Mouse (Mus musculus) embryonic facial prominence, embryonic 11.5 days (tissue): ENCODE measurements around the gene Pin1. TPM values are rescaled to one million over a fixed set of nuclear protein-coding genes. Genes with fewer than 3 reads are reported as not detected.
A peak's percentile ranks its signal among the peaks of the same experiment; 100 is the strongest.
"Not testable (repeated sequence)": the region's sequence is repeated elsewhere in the genome, so short reads cannot be mapped to it uniquely, and the experiment has no call there.

ENCODE experiments used
- ATAC-seq: fragments of 200-750 bp; cut with Nextera tagmentation; replicated peaks from 2 replicates; pipeline ENCODE4 v1.8.0; 2017; ENCODE audit warnings: low read depth; ENCODE audit not compliant: insufficient number of reproducible peaks, low FRiP score, low TSS enrichment
- DNase-seq: peaks from one replicate; pipeline ENCODE4 v3.0.0-alpha.2; 2015; ENCODE audit warnings: low spot score
- H3K27ac ChIP-seq: fragments of 300-500 bp; sonication (generic); replicated peaks from 2 replicates; pipeline ENCODE4 v1.5.1; 2014; ENCODE audit warnings: mild to moderate bottlenecking, low read depth, low read length, control low read depth
- H3K27me3 ChIP-seq: fragments of 300-500 bp; sonication (generic); 2 replicates; pipeline ENCODE4 v1.6.1; 2014; ENCODE audit warnings: mild to moderate bottlenecking, low read length, moderate library complexity, mixed read lengths; ENCODE audit not compliant: control insufficient read depth, insufficient read depth
- H3K36me3 ChIP-seq: fragments of 300-500 bp; sonication (generic); replicated peaks from 2 replicates; pipeline ENCODE4 v1.6.1; 2014; ENCODE audit warnings: low read depth, mild to moderate bottlenecking, low read length, moderate library complexity, mixed read lengths; ENCODE audit not compliant: control insufficient read depth, insufficient read depth
- H3K4me1 ChIP-seq: fragments of 300-500 bp; sonication (generic); 2 replicates; pipeline ENCODE4 v1.6.1; 2014; ENCODE audit warnings: low read length, mixed read lengths; ENCODE audit not compliant: control insufficient read depth, insufficient read depth
- H3K4me2 ChIP-seq: fragments of 300-500 bp; sonication (generic); 2 replicates; pipeline ENCODE4 v1.6.1; 2014; ENCODE audit warnings: low read depth, mild to moderate bottlenecking, control low read depth, low read length, moderate library complexity
- H3K4me3 ChIP-seq: fragments of 300-500 bp; sonication (generic); 2 replicates; pipeline ENCODE4 v1.5.1; 2014; ENCODE audit warnings: low read depth, low read length, control low read depth
- H3K9ac ChIP-seq: fragments of 300-500 bp; sonication (generic); replicated peaks from 2 replicates; pipeline ENCODE4 v1.6.1; 2014; ENCODE audit warnings: mild to moderate bottlenecking, control low read depth, low read length
- H3K9me3 ChIP-seq: fragments of 300-500 bp; sonication (generic); replicated peaks from 2 replicates; pipeline ENCODE4 v1.6.1; 2016; ENCODE audit warnings: mild to moderate bottlenecking, low read length, inconsistent platforms, mixed read lengths; ENCODE audit not compliant: control insufficient read depth
- WGBS: fragments of 180-500 bp; shearing (Covaris S2); extraction: QIAGEN DNeasy Blood & Tissue Kit; methylation state at CpG from one replicate; pipeline ENCODE4 v1.1.7; 2014; 5-methylcytosine and 5-hydroxymethylcytosine counted together
- polyA plus RNA-seq: library from polyadenylated mRNA; unstranded; fragments of >200 nt; fragmentation: Nextera tagmentation; extraction: Ambion mirVana; gene quantifications from 2 replicates; pipeline ENCODE4 v1.2.1, GENCODE M21; 2014

Gene Pin1
- polyA plus RNA-seq, 1 experiment from 2014 or later = 59.5 TPM

DNA sequence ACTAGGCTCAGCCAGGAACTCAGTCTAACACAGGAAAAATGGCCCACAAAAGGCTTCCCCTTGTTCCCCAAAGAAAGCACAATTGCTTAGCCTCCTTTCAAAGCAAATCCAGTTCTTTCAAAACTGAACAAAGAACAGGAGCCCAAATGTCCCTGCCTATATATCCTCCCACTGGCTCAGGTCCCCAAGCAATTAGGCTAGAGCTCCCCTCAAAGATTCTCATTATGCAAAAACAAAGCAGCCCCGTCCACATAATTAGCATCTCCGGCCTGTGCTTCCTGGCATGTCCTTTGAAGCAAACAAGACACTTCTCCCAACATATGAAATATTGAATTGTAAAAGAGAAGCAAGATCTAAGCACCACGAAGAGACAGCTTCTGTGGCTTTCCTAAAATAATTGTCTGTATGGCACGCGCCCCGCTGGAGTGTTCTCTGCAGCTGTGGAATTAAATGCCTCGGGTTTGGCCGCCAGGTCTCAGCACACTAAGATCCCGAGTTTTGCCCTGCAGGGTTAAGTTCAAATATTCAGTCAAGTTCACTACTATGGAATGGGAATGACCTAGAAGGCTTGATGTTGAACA is 28.6 kb downstream of the Pin1 start:
- H3K9ac ChIP-seq = no peak overlapping the region
- H3K4me2 ChIP-seq = no peak overlapping the region
- no peak overlapping the region for H3K4me3 ChIP-seq
- H3K27me3 ChIP-seq = no peaks in the 10 kb centered on the region
- no peaks in the 10 kb centered on the region for H3K36me3 ChIP-seq
- no peak overlapping the region for H3K27ac ChIP-seq
- ATAC-seq = no peak
- no peaks in the 10 kb centered on the region for H3K9me3 ChIP-seq
- DNase-seq = no peak
- H3K4me1 ChIP-seq = no peaks in the 10 kb centered on the region
- 76% methylated on average over 9 of the region's 9 CpGs for WGBS

DNA sequence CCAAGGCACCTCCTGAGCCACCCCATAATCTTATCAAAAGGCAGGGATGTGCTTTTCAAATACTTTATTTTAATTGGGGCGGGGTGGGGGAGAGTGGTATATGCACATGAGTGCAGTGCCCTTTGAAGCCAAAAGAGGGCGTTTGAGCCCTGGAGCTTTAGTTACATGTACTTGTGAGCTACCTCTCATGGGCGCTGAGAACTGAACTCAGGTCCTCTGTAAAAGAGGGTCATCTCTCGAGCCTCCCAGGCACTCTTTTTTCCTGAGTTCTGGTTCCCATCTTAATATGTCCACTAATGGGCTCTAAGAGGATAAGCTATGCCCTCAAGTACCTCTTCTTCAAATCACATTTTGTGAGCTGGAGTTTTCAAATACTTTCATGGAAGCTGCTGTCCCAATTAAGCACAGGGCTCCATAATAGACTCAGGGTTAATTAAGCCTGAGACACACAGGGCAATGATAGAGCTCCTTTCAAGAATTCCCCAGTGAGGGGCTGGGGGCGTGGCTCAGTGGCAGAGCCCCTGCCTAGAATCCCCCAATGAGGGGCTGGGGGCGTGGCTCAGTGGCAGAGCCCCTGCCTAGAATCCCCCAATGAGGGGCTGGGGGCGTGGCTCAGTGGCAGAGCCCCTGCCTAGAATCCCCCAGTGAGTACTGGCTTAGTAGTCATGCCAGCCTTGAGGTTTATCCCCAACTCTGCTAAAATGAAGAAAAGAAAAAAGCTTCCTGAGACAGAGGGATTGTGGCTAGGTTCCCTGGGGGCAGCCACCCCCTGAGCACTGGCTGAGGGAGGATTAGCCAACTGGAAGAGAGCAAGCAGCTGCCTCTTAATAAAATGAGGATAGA is 29.9 kb downstream of the Pin1 start:
- H3K27ac ChIP-seq = no peak overlapping the region
- 41% methylated on average over 7 of the region's 7 CpGs for WGBS

DNA sequence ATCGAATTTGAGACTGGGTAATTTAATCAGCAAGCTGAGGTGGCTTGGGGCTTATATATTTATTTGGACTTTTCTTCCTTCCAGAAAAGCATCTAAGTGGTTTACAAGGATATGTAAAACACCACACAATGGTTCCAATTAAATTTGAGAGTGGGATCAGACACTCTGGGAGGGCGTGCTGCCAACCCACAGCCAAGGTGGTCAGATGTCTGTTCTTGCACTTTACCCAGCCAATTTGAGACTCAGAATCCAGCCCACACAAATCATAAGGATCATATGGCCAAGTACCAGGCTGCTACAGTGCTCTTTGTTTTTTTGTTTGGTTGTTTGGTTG is 30.5 kb downstream of the Pin1 start:
- no peak overlapping the region for H3K27ac ChIP-seq
- WGBS = 45% methylated on average over 2 of the region's 2 CpGs
- H3K4me2 ChIP-seq = no peak overlapping the region
- ATAC-seq (no peak), DNase-seq (no peak)
- no peaks in the 10 kb centered on the region for H3K4me1 ChIP-seq
- H3K9ac ChIP-seq = no peak overlapping the region
- H3K9me3 ChIP-seq = no peaks in the 10 kb centered on the region
- H3K27me3 ChIP-seq = no peaks in the 10 kb centered on the region
- no peaks in the 10 kb centered on the region for H3K36me3 ChIP-seq
- no peak overlapping the region for H3K4me3 ChIP-seq

More for the DNA sequence above, 29.9 kb downstream of the Pin1 start:
- Histone ChIP-seq H3K4me2 (no peak overlapping the region), H3K4me1 (no peaks in the 10 kb centered on the region), H3K9me3 (no peaks in the 10 kb centered on the region), H3K4me3 (no peak overlapping the region), H3K9ac (no peak overlapping the region), H3K27me3 (no peaks in the 10 kb centered on the region), H3K36me3 (no peaks in the 10 kb centered on the region)
- ATAC-seq (peak; percentile 10; the same call in 1 of the 2 replicates), DNase-seq (no peak)

DNA sequence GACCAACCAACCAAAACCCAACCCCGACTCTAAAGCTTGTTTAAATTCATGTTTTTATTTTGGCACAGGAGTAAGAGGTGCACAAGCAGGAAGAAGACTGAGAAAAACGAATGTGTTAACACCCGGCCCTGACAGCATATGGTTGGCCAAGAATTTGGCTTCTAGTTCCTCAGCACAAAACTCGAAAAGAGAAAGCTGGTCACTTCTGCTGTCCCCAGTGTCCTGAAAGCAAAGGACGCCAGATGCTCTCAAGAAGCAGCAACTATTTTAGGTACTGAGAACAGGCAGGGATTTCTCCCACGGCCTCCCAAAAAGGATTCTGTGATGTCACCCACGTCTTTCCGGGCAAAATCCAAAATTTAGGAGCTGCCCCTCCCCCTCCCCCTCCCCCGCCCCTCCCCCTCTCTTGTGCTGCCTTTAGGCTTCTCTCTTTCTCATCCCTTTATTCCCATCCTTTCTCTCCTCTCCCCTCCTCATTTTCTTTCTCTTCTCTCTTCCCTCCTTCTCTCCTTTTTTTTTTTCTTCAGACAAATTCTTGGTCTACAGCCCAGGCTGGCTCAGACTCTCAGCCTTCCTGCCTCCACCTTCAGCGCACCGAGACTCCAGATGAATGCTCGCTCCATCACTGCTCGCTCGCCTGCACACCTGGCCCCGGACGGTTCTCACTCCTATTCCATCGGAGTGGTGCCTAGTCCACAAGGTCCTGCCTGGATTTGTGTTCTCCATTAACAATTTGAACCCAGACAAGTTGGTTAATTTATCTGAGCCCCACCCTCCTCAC is 33.4 kb downstream of the Pin1 start:
- ATAC-seq (no peak), DNase-seq (no peak)
- H3K9me3 ChIP-seq = no peaks in the 10 kb centered on the region
- no peak overlapping the region for H3K9ac ChIP-seq
- WGBS = 54% methylated on average over 17 of the region's 17 CpGs
- H3K36me3 ChIP-seq = no peaks in the 10 kb centered on the region
- no peaks in the 10 kb centered on the region for H3K27me3 ChIP-seq
- H3K4me2 ChIP-seq = no peak overlapping the region
- H3K4me1 ChIP-seq = no peaks in the 10 kb centered on the region
- H3K4me3 ChIP-seq = no peak overlapping the region
- H3K27ac ChIP-seq = no peak overlapping the region

DNA sequence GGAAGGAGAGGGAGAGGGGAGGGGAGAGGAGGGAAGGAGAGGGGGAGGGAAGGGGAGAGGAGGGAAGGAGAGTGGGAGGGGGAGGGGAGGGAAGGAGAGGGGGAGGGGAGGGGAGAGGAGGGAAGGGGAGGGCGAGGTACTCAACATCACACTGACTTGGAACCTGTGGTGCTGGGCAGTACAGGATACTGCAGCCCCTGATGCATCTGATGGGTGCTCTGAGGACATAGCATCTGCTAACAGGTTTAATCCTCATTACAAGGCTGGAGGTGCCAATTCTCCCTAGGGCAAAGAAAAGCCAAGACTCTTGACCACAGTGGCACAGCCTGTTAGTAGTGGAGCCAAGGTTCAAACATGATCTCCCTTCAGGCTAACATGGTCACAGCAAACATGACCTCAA is 37.5 kb downstream of the Pin1 start:
- H3K9me3 ChIP-seq = no peaks in the 10 kb centered on the region
- WGBS = 50% methylated on average over 1 of the region's 1 CpGs
- H3K36me3 ChIP-seq = no peaks in the 10 kb centered on the region
- no peak for DNase-seq
- H3K4me1 ChIP-seq = no peaks in the 10 kb centered on the region
- no peak for ATAC-seq
- H3K27ac ChIP-seq = no peak overlapping the region
- H3K27me3 ChIP-seq = no peaks in the 10 kb centered on the region
- no peak overlapping the region for H3K4me2 ChIP-seq
- H3K4me3 ChIP-seq = no peak overlapping the region
- no peak overlapping the region for H3K9ac ChIP-seq

DNA sequence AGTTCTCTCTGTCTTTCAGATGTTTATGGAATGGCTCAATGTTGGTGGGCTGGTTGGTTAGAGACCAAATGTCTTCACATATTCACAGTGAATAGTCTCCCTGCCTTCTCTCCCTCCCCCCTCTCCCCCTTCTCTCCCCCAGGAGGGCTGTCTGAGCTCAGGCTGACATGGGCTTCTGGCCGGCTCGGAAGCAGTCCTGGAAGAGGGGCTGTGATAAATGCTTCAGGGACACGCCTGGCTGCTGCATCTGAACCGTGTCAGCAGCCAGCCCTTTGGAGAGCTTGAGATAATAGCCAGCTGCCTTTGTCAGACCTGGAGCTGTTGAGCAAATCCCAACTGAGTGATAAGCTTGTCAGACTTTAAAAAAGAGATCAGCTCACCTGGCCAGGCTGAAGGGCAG is 38.0 kb downstream of the Pin1 start:
- no peak for ATAC-seq
- H3K9me3 ChIP-seq = no peaks in the 10 kb centered on the region
- H3K4me2 ChIP-seq = no peak overlapping the region
- H3K27me3 ChIP-seq = no peaks in the 10 kb centered on the region
- no peak overlapping the region for H3K9ac ChIP-seq
- no peak overlapping the region for H3K4me3 ChIP-seq
- no peaks in the 10 kb centered on the region for H3K36me3 ChIP-seq
- DNase-seq = no peak
- H3K4me1 ChIP-seq = no peaks in the 10 kb centered on the region; the same call in 1 of the 2 replicates
- WGBS = 4% methylated on average over 4 of the region's 4 CpGs
- no peak overlapping the region for H3K27ac ChIP-seq

DNA sequence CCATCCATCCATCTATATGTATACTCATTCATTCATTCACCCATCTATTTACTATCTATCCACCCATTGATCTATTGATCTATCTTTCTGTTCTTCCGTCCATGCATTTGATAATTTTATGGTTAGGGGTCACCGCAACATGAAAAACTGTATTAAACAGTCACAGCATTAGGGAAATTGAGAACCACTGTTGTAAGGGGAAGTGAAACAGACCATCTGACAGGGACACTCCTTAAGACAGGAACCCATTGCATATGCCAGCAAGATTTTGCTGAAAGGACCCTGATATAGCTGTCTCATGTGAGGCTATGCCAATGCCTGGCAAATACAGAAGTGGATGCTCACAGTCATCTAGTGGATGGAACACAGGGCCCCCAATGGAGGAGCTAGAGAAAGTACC is 38.6 kb downstream of the Pin1 start:
- WGBS = 90% methylated on average over 2 of the region's 2 CpGs
- H3K27me3 ChIP-seq, ATAC-seq, DNase-seq, H3K4me2 ChIP-seq, H3K4me3 ChIP-seq, H3K9me3 ChIP-seq, H3K27ac ChIP-seq, H3K4me1 ChIP-seq, H3K9ac ChIP-seq, H3K36me3 ChIP-seq: not testable (repeated sequence)

DNA sequence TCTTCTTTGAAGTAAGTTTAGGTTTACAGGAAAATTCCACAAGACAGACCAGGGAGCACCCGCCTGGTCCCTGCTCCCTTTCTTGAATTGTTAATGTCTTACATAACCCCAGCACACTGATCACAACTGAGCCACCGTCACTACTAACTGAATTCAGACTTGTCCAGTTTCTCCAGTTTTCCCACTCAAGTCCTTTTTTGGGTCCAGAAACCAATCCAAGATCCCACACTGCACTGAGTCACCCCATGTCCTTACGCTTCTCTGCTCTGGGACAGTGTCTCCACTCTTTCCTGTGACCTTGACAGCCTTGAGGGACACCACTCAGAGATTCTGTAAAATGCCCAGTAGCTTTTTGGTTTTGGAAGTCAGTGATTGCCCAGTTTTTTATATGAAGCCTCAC is 41.0 kb downstream of the Pin1 start:
- Histone ChIP-seq H3K4me1 (no peaks in the 10 kb centered on the region; the same call in 1 of the 2 replicates), H3K9ac (no peak overlapping the region), H3K4me2 (no peak overlapping the region), H3K27me3 (no peaks in the 10 kb centered on the region; the same call in 1 of the 2 replicates), H3K36me3 (no peaks in the 10 kb centered on the region), H3K4me3 (no peak overlapping the region), H3K27ac (no peak overlapping the region), H3K9me3 (no peaks in the 10 kb centered on the region)
- 90% methylated on average over 3 of the region's 3 CpGs for WGBS
- DNase-seq (no peak), ATAC-seq (no peak)
